Mouse (Mus musculus) CH12.LX (cell line): ENCODE results near the gene Dyrk3. TPM values are rescaled to one million over a fixed set of nuclear protein-coding genes. Genes with fewer than 3 reads are reported as not detected.

Source experiments
- DNase-seq: peaks from one replicate; pipeline ENCODE4 v3.0.0-alpha.2; 2013; ENCODE audit errors: extremely low read depth
- H3K27ac ChIP-seq: 2 replicates; pipeline ENCODE4 v1.5.1; 2012; ENCODE audit warnings: low read depth, mild to moderate bottlenecking, control low read depth, moderate library complexity; ENCODE audit not compliant: insufficient read depth
- H3K27me3 ChIP-seq: replicated peaks from 2 replicates; pipeline ENCODE3; 2012; ENCODE audit warnings: inconsistent platforms
- H3K36me3 ChIP-seq, 2 experiments: replicated peaks in 1 of 2; 2 replicates each; pipeline versions ENCODE3 to v1.6.1; 2012; ENCODE audit warnings: inconsistent platforms in 1 of 2, low read length in 1 of 2, mild to moderate bottlenecking in 1 of 2, mixed read lengths in 1 of 2, moderate library complexity in 1 of 2; ENCODE audit not compliant: control insufficient read depth in 1 of 2, insufficient read depth in 1 of 2
- H3K4me1 ChIP-seq, 2 experiments: 2 replicates each; pipeline ENCODE4 v1.6.1; 2012; ENCODE audit warnings: inconsistent platforms in 1 of 2, moderate library complexity in 1 of 2; ENCODE audit not compliant: insufficient read depth in 2 of 2, control insufficient read depth in 1 of 2
- H3K4me2 ChIP-seq: 2 replicates; pipeline ENCODE4 v1.6.1; 2012; ENCODE audit warnings: low read depth, mild to moderate bottlenecking, control low read depth; ENCODE audit not compliant: poor library complexity, insufficient read depth, severe bottlenecking
- H3K4me3 ChIP-seq, 3 experiments: fragments of 150-350 bp in 1 of 3; sonication (generic) in 1 of 3; replicated peaks in 1 of 3; 2 replicates each; pipeline versions ENCODE3 to v1.5.1; 2011 to 2012; ENCODE audit warnings: low read depth in 2 of 3, low read length in 2 of 3, mild to moderate bottlenecking in 2 of 3, moderate library complexity in 2 of 3, control low read depth in 1 of 3, improper control_type of control experiment in 1 of 3, inconsistent platforms in 1 of 3, mixed read lengths in 1 of 3; ENCODE audit not compliant: poor library complexity in 1 of 3
- H3K79me2 ChIP-seq: replicated peaks from 2 replicates; pipeline ENCODE4 v1.6.1; 2012; ENCODE audit warnings: mild to moderate bottlenecking, moderate library complexity; ENCODE audit not compliant: control insufficient read depth, poor library complexity, insufficient read depth, severe bottlenecking; ENCODE audit errors: extremely low read depth
- H3K9ac ChIP-seq: 2 replicates; pipeline ENCODE4 v1.6.1; 2012; ENCODE audit warnings: low read depth, mild to moderate bottlenecking, control low read depth, moderate library complexity; ENCODE audit not compliant: insufficient read depth
- H3K9me3 ChIP-seq: replicated peaks from 2 replicates; pipeline ENCODE3; 2012; ENCODE audit warnings: low read length, inconsistent platforms, mixed read lengths
- CHD2 ChIP-seq: IDR thresholded peaks from 2 replicates; pipeline ENCODE4 v1.6.1; 2011; ENCODE audit warnings: low read length, improper control_type of control experiment
- E2F4 ChIP-seq: IDR thresholded peaks from 2 replicates; pipeline ENCODE4 v1.6.1; 2011; ENCODE audit warnings: low read depth, low read length, improper control_type of control experiment; ENCODE audit not compliant: insufficient replicate concordance
- GABPA ChIP-seq: IDR thresholded peaks from 2 replicates; pipeline ENCODE4 v1.6.1; 2012; ENCODE audit warnings: low read depth, low read length, improper control_type of control experiment, inconsistent platforms; ENCODE audit not compliant: insufficient replicate concordance
- HCFC1 ChIP-seq: IDR thresholded peaks from 2 replicates; pipeline ENCODE4 v1.6.1; 2012; ENCODE audit warnings: low read depth, mild to moderate bottlenecking, inconsistent platforms, low read length, improper control_type of control experiment
- IRF4 ChIP-seq: IDR thresholded peaks from 2 replicates; pipeline ENCODE4 v1.6.1; 2014; ENCODE audit warnings: low read depth, mild to moderate bottlenecking, inconsistent platforms, low read length, improper control_type of control experiment
- JUN ChIP-seq: IDR thresholded peaks from 2 replicates; pipeline ENCODE4 v1.6.1; 2011; ENCODE audit warnings: low read depth, mild to moderate bottlenecking, low read length, improper control_type of control experiment, moderate library complexity; ENCODE audit not compliant: insufficient read depth
- JUND ChIP-seq: conservative IDR thresholded peaks from 2 replicates; pipeline ENCODE4 v1.6.1; 2011; ENCODE audit warnings: low read depth, low read length, improper control_type of control experiment
- KAT2A ChIP-seq: IDR thresholded peaks from 2 replicates; pipeline ENCODE4 v1.6.1; 2012; ENCODE audit warnings: low read length, improper control_type of control experiment, inconsistent platforms; ENCODE audit not compliant: insufficient replicate concordance
- MAX ChIP-seq: IDR thresholded peaks from 2 replicates; pipeline ENCODE4 v1.6.1; 2011; ENCODE audit warnings: low read length, improper control_type of control experiment
- MAZ ChIP-seq: IDR thresholded peaks from 2 replicates; pipeline ENCODE4 v1.6.1; 2012; ENCODE audit warnings: low read depth, mild to moderate bottlenecking, inconsistent platforms, low read length, improper control_type of control experiment, moderate library complexity
- MXI1 ChIP-seq: IDR thresholded peaks from 2 replicates; pipeline ENCODE4 v1.6.1; 2011; ENCODE audit warnings: mild to moderate bottlenecking, low read depth, low read length, improper control_type of control experiment
- MYC ChIP-seq: IDR thresholded peaks from 2 replicates; pipeline ENCODE4 v1.6.1; 2011; ENCODE audit warnings: low read depth, mild to moderate bottlenecking, improper control_type of control experiment, low read length
- NELFE ChIP-seq: IDR thresholded peaks from 2 replicates; pipeline ENCODE4 v1.6.1; 2011; ENCODE audit warnings: low read depth, low read length, improper control_type of control experiment
- NRF1 ChIP-seq: IDR thresholded peaks from 2 replicates; pipeline ENCODE4 v1.6.1; 2014; ENCODE audit warnings: low read depth, mild to moderate bottlenecking, inconsistent platforms, low read length, improper control_type of control experiment, moderate library complexity
- PAX5 ChIP-seq: IDR thresholded peaks from 2 replicates; pipeline ENCODE4 v1.6.1; 2012; ENCODE audit warnings: low read length, inconsistent platforms, mixed read lengths
- POLR2A ChIP-seq: IDR thresholded peaks from 2 replicates; pipeline ENCODE4 v1.6.1; 2011; ENCODE audit warnings: low read depth, mild to moderate bottlenecking, improper control_type of control experiment, low read length
- POLR2AphosphoS2 ChIP-seq: IDR thresholded peaks from 2 replicates; pipeline ENCODE4 v1.6.1; 2011; ENCODE audit warnings: low read depth, low read length, improper control_type of control experiment
- RCOR1 ChIP-seq: conservative IDR thresholded peaks from 2 replicates; pipeline ENCODE4 v1.6.1; 2012; ENCODE audit warnings: low read depth, mild to moderate bottlenecking, inconsistent platforms, low read length, improper control_type of control experiment
- SIN3A ChIP-seq: IDR thresholded peaks from 2 replicates; pipeline ENCODE4 v1.6.1; 2012; ENCODE audit warnings: low read length, improper control_type of control experiment, inconsistent platforms
- UBTF ChIP-seq: IDR thresholded peaks from 2 replicates; pipeline ENCODE4 v1.6.1; 2012; ENCODE audit warnings: low read depth, mild to moderate bottlenecking, inconsistent platforms, low read length, improper control_type of control experiment, moderate library complexity
- ZC3H11A ChIP-seq: IDR thresholded peaks from 2 replicates; pipeline ENCODE4 v1.6.1; 2012; ENCODE audit warnings: low read depth, mild to moderate bottlenecking, inconsistent platforms, low read length, improper control_type of control experiment
- ZKSCAN1 ChIP-seq: IDR thresholded peaks from 2 replicates; pipeline ENCODE4 v1.6.1; 2012; ENCODE audit warnings: low read depth, inconsistent platforms, low read length, improper control_type of control experiment, borderline replicate concordance
- ZNF384 ChIP-seq: IDR thresholded peaks from 2 replicates; pipeline ENCODE4 v1.6.1; 2012; ENCODE audit warnings: low read depth, low read length, improper control_type of control experiment, inconsistent platforms
- dilution Hi-C: fragments of 300-500 bp; cut with MboI; formaldehyde crosslinking; loops from 2 replicates; pipeline ENCODE4 v1.14.3; 2020; ENCODE audit warnings: low sequenced_read_pairs; ENCODE audit not compliant: extremely low pct_unique_long_range_greater_than_20kb, extremely low pct_ligation_motif_present
- in situ Hi-C: fragments of 300-500 bp; cut with MboI; formaldehyde crosslinking; loops from 3 replicates; pipeline ENCODE4 v1.14.3; 2019; ENCODE audit warnings: low sequenced_read_pairs, low pct_ligation_motif_present, low pct_unique_long_range_greater_than_20kb, mixed read lengths
- polyA plus RNA-seq: library from polyadenylated mRNA; unstranded; fragments of >175 nt; gene quantifications from 2 replicates; pipeline ENCODE4 v1.2.1, GENCODE M21; 2012; ENCODE audit warnings: low read depth; ENCODE audit not compliant: insufficient read length
- total RNA-seq, 2 experiments: library from RNA; depleted of rRNA; stranded (reverse); fragments of 300-350 nt in 1 of 2; fragments of >200 nt in 1 of 2; gene quantifications; 2 replicates each; pipeline ENCODE4 v1.2.3; 2012 to 2014

Gene Dyrk3
- total and polyA plus RNA-seq, 3 experiments = 6.4 to 10.1 (median 8.2) TPM

DNA sequence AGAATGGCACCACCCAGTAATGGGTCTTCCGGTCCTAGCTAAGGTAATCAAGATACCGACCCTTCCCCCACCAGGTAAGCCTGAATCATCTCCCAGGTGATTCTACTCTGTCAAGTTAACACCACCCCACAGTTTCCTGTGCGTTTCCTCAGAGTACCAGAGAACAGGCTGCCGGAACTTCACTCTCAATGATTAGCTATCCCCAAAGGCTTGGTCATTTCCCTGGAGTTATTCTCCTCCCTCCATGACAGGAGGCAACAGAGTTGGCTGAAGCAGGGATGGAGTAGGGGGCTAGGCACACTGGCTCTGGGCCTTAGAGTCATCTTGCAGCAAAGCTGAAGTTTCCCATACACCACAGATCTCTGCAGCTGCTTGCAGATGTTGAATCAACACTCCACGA is 49.7 kb upstream of the Dyrk3 start:
- Histone ChIP-seq H3K79me2 (0 out of 2 replicates have a peak, but pooled peaks cover 3% of the 10 kb centered on the region), H3K4me2 (no peak overlapping the region), H3K27ac (no peak overlapping the region), H3K9me3 (no peaks in the 10 kb centered on the region), H3K9ac (no peak overlapping the region), H3K36me3 (peaks cover 14 to 70% of the 10 kb centered on the region in 2 experiments), H3K4me1 (peaks cover 21 to 88% of the 10 kb centered on the region in 2 experiments), H3K27me3 (no peaks in the 10 kb centered on the region), H3K4me3 (no peak overlapping the region)
- DNase-seq = no peak
- dilution Hi-C loops = no loop called here
- TF ChIP-seq POLR2AphosphoS2 (no peak), ZC3H11A (no peak), NELFE (no peak), KAT2A (no peak), MAX (no peak), UBTF (no peak)
- in situ Hi-C loops = no loop called here

DNA sequence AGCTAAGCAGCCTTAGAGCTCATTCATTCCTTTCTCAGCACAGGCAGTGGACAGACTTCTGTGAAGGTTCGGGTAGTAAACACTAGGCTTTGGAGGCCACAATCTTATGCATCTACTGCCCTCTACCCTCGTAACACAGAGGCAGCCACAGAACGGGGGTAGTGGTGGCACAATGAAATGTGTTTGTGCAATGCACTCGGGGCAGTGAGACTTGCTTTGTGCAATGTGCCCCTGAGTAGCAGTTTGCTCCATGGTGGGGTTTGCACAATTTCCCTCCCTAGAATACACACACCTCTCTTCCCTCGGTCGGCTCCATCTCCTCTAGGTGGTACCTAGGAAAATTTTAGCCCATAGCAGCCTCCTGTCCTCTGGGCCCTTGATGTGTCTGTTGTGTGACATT is 48.9 kb upstream of the Dyrk3 start:
- H3K27ac ChIP-seq = no peak overlapping the region
- H3K9me3 ChIP-seq = no peaks in the 10 kb centered on the region
- no peak for TF ChIP-seq ZKSCAN1
- TF ChIP-seq POLR2A = no peak
- TF ChIP-seq UBTF = no peak
- TF ChIP-seq IRF4 = no peak
- TF ChIP-seq MXI1 = no peak
- no peak for TF ChIP-seq MYC
- TF ChIP-seq SIN3A = no peak
- TF ChIP-seq JUN = no peak
- TF ChIP-seq NRF1 = no peak
- no peak for TF ChIP-seq GABPA
- no peak for TF ChIP-seq HCFC1
- TF ChIP-seq E2F4 = no peak
- TF ChIP-seq JUND = no peak
- TF ChIP-seq MAZ = no peak
- TF ChIP-seq ZC3H11A = no peak
- no peak for TF ChIP-seq MAX
- TF ChIP-seq ZNF384 = no peak
- no peak for TF ChIP-seq CHD2
- TF ChIP-seq RCOR1 = no peak
- no peak for TF ChIP-seq PAX5
- TF ChIP-seq, all 38 proteins: peak for 0
- Histone ChIP-seq H3K4me2 (no peak overlapping the region), H3K9ac (no peak overlapping the region), H3K4me1 (peaks cover 21 to 84% of the 10 kb centered on the region in 2 experiments), H3K4me3 (no peak overlapping the region), H3K79me2 (0 out of 2 replicates have a peak, but pooled peaks cover 3% of the 10 kb centered on the region), H3K27me3 (no peaks in the 10 kb centered on the region), H3K36me3 (peaks cover 19 to 71% of the 10 kb centered on the region in 2 experiments)
- no peak for DNase-seq
- in situ Hi-C loops (no loop called here), dilution Hi-C loops (no loop called here)
